Mouse (Mus musculus) embryo, embryonic 11 days (tissue): ENCODE measurements around the gene Ryr1.

ENCODE experiments used
- DNase-seq: peaks from one replicate; pipeline ENCODE4 v3.0.0-alpha.2; 2015

Gene Ryr1

GRCm38 (mm10) chr7:29029690-29030656, 95.0 kb downstream of the Ryr1 start:
- no peak for DNase-seq

GRCm38 (mm10) chr7:29028761-29029160, 96.2 kb downstream of the Ryr1 start:
- DNase-seq = no peak

DNA sequence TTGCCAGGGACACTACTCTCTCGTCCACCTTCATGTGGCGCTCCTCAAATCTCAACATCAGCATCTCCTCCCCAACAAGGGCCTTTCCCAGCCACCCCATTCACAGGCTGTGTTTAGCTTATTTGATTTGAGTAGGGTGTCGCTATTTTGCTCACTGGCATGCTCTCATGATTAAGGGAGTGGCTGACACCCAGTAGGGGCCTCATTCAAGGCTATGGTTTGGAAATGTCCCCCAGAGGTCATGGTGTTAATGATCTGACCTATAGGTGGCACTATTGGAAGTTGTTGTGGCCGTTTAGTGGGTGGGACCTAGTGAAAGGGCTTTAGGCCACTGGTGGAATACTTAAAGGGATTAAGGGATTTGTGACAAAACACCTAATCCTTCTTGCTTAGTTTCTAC, 98.2 kb downstream of the Ryr1 start:
- no peak for DNase-seq

DNA sequence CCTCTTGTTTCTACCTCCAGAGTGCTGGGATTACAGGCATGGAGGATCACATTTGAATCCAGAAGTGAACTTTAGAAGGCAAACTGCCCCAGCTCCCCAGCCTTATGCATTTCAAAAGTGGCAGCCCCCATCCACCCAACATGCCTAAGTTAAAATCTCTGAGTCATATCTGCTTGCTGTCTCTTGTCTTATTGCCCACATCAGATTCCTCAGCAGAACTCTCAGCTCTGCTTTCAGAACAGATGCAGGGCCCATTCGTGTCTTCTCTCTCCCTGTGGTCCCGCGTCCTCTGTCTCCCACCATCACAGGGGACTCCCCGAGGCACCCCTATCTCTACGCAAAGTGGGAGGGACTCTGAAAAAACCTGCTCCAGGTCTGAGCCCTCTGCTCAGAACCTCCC, 98.8 kb downstream of the Ryr1 start:
- no peak for DNase-seq

DNA sequence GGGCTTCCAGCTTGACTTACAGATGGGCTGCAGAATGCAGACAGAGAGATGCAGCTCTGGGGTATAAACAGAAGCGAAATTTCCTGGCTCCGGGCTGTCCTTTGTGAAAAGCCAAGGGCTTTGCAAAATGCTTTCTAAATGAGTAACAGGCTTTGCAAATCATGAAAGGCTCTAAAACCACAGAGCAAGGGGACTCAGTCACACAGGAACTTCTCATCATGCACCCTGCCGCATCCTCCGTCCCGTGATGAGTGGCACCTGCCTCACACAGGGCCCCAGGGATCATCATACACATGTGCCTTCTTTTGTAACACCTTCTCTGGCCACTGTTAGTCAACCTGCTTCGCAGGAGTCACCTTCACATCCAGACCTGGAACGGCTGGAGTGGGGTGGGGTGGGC, 99.4 kb downstream of the Ryr1 start:
- no peak for DNase-seq

DNA sequence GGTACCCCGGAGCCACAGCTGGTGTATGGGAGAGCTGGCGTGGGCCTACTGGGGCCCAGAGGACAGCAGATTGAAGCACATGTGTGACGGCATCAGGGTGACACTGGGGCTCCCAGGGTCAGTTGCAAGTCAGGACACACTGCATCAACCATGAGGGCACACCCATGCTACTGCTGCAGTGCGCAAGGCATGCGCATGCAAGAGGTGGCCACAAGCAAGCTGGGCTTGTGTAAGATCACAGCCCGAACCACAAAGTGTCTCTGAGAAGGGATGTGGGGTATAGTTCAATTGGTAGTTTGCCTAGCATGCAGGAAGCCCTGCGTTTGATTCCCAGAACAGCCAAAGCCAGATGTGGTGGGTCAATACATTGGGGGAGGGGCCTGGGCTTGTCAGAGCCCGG, 101.5 kb downstream of the Ryr1 start:
- no peak for DNase-seq

- no peak for DNase-seq
These were observed 102.5 kb downstream of the Ryr1 start for GRCm38 (mm10) chr7:29022479-29022878.

DNA sequence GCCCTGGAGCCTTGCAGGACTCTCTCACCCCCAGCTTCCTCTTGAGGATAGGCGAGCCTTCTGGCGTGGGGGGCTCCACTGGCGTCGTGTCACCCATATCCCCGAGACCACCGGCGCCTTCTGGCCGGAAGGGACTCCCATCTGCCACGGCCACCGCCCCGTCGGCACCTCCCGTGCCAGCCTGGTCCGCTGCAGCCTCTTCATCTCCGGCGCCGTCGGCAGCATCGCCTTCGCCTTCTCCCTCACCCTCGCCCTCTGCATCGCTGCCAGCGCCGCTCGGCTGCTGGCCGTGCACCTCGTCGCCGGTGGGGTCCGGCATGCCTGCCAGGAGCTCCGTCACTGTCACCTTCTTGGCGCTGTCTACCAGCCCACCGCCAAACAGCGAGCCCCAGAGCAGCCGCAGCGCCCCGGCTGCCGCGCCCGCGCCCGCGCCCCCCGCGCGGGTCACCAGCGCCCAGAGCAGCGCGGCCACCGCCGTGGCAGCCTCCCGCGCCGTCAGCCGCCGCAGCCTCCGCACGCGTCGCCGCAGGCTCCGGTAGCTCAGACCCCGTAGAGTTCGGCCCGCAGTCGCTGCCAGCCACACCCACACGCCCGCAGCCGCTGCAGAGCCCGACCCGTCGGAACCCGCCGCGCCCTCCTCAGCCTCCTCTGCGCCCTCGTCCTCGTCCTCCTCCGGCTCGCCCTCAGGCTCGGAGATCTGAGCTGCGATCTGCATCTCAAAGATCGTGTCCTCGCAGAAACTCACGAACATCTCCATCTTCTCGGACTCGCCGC, 105.3 kb downstream of the Ryr1 start:
- peak; percentile 20 for DNase-seq

DNA sequence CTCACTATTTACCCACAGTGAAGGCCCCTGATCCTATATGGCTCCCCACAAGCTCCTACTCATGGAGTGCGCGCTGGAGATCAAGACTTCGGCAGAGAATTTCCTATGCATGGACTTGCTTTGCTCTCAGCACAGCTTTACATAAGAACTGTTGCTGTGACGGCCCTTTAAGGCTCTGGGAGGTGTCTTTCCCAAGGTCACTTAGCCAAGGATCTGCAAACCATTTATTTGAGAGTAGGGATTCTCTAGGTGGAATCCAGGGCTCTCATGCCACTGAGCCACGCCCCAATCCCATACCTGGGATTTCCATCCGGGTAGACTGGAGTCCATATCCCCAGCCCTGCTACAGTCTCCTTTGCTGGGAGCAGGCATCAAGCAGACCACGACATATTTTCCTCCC, 107.8 kb downstream of the Ryr1 start:
- no peak for DNase-seq

DNA sequence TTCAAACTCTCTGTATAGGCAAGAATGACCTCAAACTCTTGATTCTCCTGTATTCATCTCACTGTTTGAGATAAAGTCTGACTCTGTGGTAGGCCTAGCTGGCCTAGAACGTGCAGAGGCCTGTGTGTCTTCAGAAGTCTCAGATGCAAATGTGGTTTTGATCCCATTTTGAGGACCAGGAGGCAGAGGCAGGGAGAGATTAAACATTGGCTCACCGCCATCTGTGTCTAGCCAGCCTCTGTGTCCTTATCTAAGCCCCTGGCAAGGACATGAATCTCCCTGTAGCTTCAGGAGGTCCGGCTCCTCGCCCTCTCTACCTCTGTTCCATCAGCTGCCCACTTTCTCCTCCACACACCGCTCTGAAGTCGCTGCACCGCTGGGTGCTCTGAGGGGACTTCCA, 108.5 kb downstream of the Ryr1 start:
- no peak for DNase-seq

- no peak for DNase-seq
These were observed 110.0 kb downstream of the Ryr1 start for GRCm38 (mm10) chr7:29014984-29015383.

- no peak for DNase-seq
These were observed 116.3 kb downstream of the Ryr1 start for GRCm38 (mm10) chr7:29008714-29009113.

DNA sequence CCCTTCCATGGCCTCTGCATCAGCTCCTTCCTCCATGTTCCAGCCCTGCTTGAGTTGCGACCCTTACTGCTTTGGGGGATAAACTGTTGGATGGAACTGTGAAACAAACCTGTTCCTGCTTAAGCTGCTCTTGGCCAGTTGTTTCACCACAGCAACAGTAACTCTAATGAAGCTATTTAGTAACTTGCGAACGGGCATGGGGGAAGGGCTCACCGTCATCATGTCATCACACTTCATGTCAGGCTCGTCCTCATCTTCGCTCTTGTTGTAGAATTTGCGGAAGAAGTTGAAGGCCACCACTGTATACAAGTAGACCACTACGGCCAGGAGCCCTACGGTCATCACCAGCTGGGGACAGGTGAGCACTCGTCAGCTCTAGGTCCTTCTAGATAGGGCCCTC, 116.8 kb downstream of the Ryr1 start:
- DNase-seq = no peak

GRCm38 (mm10) chr7:29007224-29008101, 117.5 kb downstream of the Ryr1 start:
- DNase-seq = no peak

- DNase-seq = peak; percentile 87
These were observed 124.1 kb downstream of the Ryr1 start for GRCm38 (mm10) chr7:29000651-29001605.

DNA sequence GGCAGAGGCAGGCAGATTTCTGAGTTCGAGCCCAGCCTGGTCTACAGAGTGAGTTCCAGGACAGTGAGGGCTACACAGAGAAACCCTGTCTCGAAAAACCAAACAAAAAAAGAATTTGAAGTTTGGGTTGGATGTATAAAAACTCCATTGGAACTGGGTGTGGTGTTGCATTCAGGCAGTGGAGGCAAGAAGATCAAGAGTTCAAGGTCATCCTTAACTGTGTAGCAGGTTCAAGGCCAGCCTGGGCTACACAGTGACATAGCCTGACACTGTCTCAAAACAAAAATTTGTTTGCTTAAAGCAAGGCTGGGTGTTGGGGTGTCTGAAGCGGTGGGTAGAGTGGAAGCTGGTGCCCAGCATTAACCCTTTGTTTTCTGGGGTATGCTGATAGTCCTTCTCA, 131.6 kb downstream of the Ryr1 start:
- no peak for DNase-seq

- no peak for DNase-seq
These were observed 132.0 kb downstream of the Ryr1 start for GRCm38 (mm10) chr7:28992997-28993396.

GRCm38 (mm10) chr7:28991616-28992015, 133.4 kb downstream of the Ryr1 start:
- DNase-seq = no peak

DNA sequence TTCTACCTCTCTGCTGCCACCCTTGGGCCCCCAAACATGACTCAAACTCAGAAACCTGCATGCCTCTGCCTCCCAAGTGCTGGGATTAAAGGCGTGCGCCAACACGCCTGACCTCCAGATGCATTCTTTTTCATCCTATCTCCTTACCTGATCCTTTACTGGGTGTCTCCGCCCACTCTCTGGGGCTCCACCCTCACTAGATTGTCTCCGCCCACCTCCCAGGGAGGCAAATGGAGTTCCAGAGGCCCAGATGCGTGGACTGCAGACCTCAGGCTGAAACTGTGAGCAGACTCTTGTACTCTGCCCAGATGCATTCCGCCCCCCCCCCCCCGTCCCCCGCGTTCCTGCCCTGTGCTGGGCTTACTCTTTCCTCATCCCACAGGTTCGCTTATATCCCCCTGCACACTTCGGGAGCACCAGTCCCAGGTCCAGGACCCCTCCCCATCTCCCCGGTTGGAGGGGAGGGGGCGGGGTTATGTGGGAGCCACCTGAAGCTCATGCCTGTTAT, 134.2 kb downstream of the Ryr1 start:
- no peak for DNase-seq

GRCm38 (mm10) chr7:28985207-28985606, 139.8 kb downstream of the Ryr1 start:
- DNase-seq = no peak

DNA sequence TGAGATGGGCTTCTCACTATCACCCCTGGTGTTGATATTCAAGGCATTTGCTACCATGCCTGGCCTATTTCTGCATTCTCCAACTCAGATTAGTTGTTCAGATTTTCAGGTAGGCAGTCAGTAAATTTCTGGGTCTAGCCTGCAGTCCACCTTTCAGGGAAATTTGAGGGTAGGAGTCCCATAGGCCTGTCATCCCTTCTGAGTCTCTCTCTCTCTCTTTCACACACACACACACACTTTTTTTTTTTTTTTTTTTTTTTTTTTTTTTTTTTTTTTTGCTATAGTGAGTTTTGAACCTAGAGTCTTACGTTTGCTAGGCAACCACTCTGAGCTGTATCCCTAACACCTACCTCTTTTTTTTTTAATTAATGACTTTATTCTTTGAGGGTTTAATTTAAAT, 140.5 kb downstream of the Ryr1 start:
- DNase-seq = no peak

GRCm38 (mm10) chr7:28983849-28984248, 141.1 kb downstream of the Ryr1 start:
- DNase-seq = no peak
